Mouse (Mus musculus) kidney, embryonic 14.5 days (tissue): ENCODE measurements around the gene Fbxo36. TPM values are rescaled to one million over a fixed set of nuclear protein-coding genes. Genes with fewer than 3 reads are reported as not detected.

ENCODE experiments used
- ATAC-seq: fragments of 200-750 bp; cut with Nextera tagmentation; 2 replicates; pipeline ENCODE4 v1.8.0; 2017; ENCODE audit warnings: moderate number of reproducible peaks, mild to moderate bottlenecking, moderate TSS enrichment, moderate library complexity; ENCODE audit not compliant: low FRiP score, low TSS enrichment
- H3K27ac ChIP-seq: fragments of 300-500 bp; sonication (generic); 2 replicates; pipeline ENCODE4 v1.5.1; 2014; ENCODE audit warnings: low read depth, mild to moderate bottlenecking, low read length, moderate library complexity, mixed read lengths
- H3K27me3 ChIP-seq: fragments of 300-500 bp; sonication (generic); 2 replicates; pipeline ENCODE4 v1.6.1; 2014; ENCODE audit warnings: mild to moderate bottlenecking, low read length; ENCODE audit not compliant: control insufficient read depth, insufficient read depth
- H3K36me3 ChIP-seq: fragments of 300-500 bp; sonication (generic); 2 replicates; pipeline ENCODE4 v1.6.1; 2014; ENCODE audit warnings: low read length, mixed read lengths; ENCODE audit not compliant: control insufficient read depth, insufficient read depth
- H3K4me1 ChIP-seq: fragments of 300-500 bp; sonication (generic); 2 replicates; pipeline ENCODE4 v1.6.1; 2014; ENCODE audit warnings: low read length, mixed read lengths; ENCODE audit not compliant: control insufficient read depth, insufficient read depth
- H3K4me2 ChIP-seq: fragments of 300-500 bp; sonication (generic); replicated peaks from 2 replicates; pipeline ENCODE4 v1.6.1; 2014; ENCODE audit warnings: low read depth, mild to moderate bottlenecking, low read length
- H3K4me3 ChIP-seq: fragments of 300-500 bp; sonication (generic); 2 replicates; pipeline ENCODE4 v1.5.1; 2014; ENCODE audit warnings: mild to moderate bottlenecking, low read length
- H3K9ac ChIP-seq: fragments of 300-500 bp; sonication (generic); 2 replicates; pipeline ENCODE4 v1.6.1; 2014; ENCODE audit warnings: low read depth, mild to moderate bottlenecking, low read length, moderate library complexity
- H3K9me3 ChIP-seq: fragments of 300-500 bp; sonication (generic); 2 replicates; pipeline ENCODE4 v1.6.1; 2016; ENCODE audit warnings: low read length; ENCODE audit not compliant: control insufficient read depth
- WGBS: fragments of 180-500 bp; shearing (Covaris S2); extraction: QIAGEN DNeasy Blood & Tissue Kit; methylation state at CpG from one replicate; pipeline ENCODE4 v1.1.7; 2014; 5-methylcytosine and 5-hydroxymethylcytosine counted together
- polyA plus RNA-seq: library from polyadenylated mRNA; unstranded; fragments of >200 nt; fragmentation: Nextera tagmentation; extraction: Ambion mirVana; gene quantifications from 2 replicates; pipeline ENCODE4 v1.2.1, GENCODE M21; 2014

The Fbxo36 gene
- 10.6 and 13.3 TPM in 2 replicates for polyA plus RNA-seq

- Histone ChIP-seq H3K27ac (peak within 1 kb of the TSS; percentile 96), H3K9ac (peak within 1 kb of the TSS; percentile 94), H3K4me2 (peak within 1 kb of the TSS; percentile 66), H3K9me3 (no peaks in the 10 kb centered on the region), H3K4me3 (peak within 1 kb of the TSS; percentile 74), H3K4me1 (0 out of 2 replicates have a peak, but pooled peaks cover 4% of the 10 kb centered on the region), H3K36me3 (0 out of 2 replicates have a peak, but pooled peaks cover 2% of the 10 kb centered on the region), H3K27me3 (no peaks in the 10 kb centered on the region)
- ATAC-seq, result peak; percentile 92
- WGBS, result 1% methylated on average over 54 of the region's 54 CpGs
These were observed at the start of gene Fbxo36 for GRCm38 (mm10) chr1:84839309-84840017. Gene Fbxo36, plus strand, starts transcription at chr1:84839841.

GRCm38 (mm10) chr1:84791393-84791792 lies 48.2 kb upstream of the Fbxo36 start:
- ATAC-seq, result no peak
- H3K9ac ChIP-seq, result no peak overlapping the region
- no peak overlapping the region for H3K4me2 ChIP-seq
- no peak overlapping the region for H3K4me3 ChIP-seq
- H3K27ac ChIP-seq, result no peak overlapping the region
- H3K36me3 ChIP-seq, result peaks cover 46% of the 10 kb centered on the region
- no peaks in the 10 kb centered on the region for H3K9me3 ChIP-seq
- no peaks in the 10 kb centered on the region for H3K27me3 ChIP-seq
- H3K4me1 ChIP-seq, result no peaks in the 10 kb centered on the region
- WGBS, result 89% methylated on average over 2 of the region's 2 CpGs

GRCm38 (mm10) chr1:84795335-84795734 lies 44.3 kb upstream of the Fbxo36 start:
- WGBS, result 99% methylated on average over 7 of the region's 7 CpGs

GRCm38 (mm10) chr1:84799166-84799565 lies 40.5 kb upstream of the Fbxo36 start:
- no peaks in the 10 kb centered on the region for H3K4me1 ChIP-seq
- no peaks in the 10 kb centered on the region for H3K27me3 ChIP-seq
- H3K9ac ChIP-seq, result no peak overlapping the region
- H3K9me3 ChIP-seq, result no peaks in the 10 kb centered on the region
- no peaks in the 10 kb centered on the region for H3K36me3 ChIP-seq
- H3K4me2 ChIP-seq, result no peak overlapping the region
- no peak overlapping the region for H3K27ac ChIP-seq
- H3K4me3 ChIP-seq, result no peak overlapping the region
- ATAC-seq, result no peak

More at GRCm38 (mm10) chr1:84795335-84795734, 44.3 kb upstream of the Fbxo36 start:
- H3K4me2 ChIP-seq, result no peak overlapping the region
- H3K36me3 ChIP-seq, result peaks cover 32% of the 10 kb centered on the region
- no peak for ATAC-seq
- H3K9me3 ChIP-seq, result no peaks in the 10 kb centered on the region
- no peaks in the 10 kb centered on the region for H3K27me3 ChIP-seq
- no peaks in the 10 kb centered on the region for H3K4me1 ChIP-seq
- H3K9ac ChIP-seq, result no peak overlapping the region
- no peak overlapping the region for H3K27ac ChIP-seq
- H3K4me3 ChIP-seq, result no peak overlapping the region

- Histone ChIP-seq H3K4me3 (no peak overlapping the region), H3K36me3 (no peaks in the 10 kb centered on the region), H3K9me3 (no peaks in the 10 kb centered on the region), H3K4me1 (no peaks in the 10 kb centered on the region), H3K27ac (no peak overlapping the region), H3K9ac (no peak overlapping the region), H3K27me3 (no peaks in the 10 kb centered on the region), H3K4me2 (no peak overlapping the region)
- no peak for ATAC-seq
- WGBS, result 87% methylated on average over 1 of the region's 1 CpGs
These were observed 35.9 kb upstream of the Fbxo36 start for GRCm38 (mm10) chr1:84803788-84804187.

GRCm38 (mm10) chr1:84817596-84817995 lies 22.0 kb upstream of the Fbxo36 start:
- Histone ChIP-seq H3K4me3 (no peak overlapping the region), H3K4me1 (no peaks in the 10 kb centered on the region), H3K4me2 (no peak overlapping the region), H3K27ac (no peak overlapping the region), H3K9ac (no peak overlapping the region), H3K36me3 (peaks cover 13% of the 10 kb centered on the region), H3K27me3 (no peaks in the 10 kb centered on the region), H3K9me3 (no peaks in the 10 kb centered on the region)
- no peak for ATAC-seq
- 93% methylated on average over 1 of the region's 1 CpGs for WGBS

- Histone ChIP-seq H3K9ac (no peak overlapping the region), H3K27ac (no peak overlapping the region), H3K36me3 (peaks cover 6% of the 10 kb centered on the region; the same call in 1 of the 2 replicates), H3K4me3 (no peak overlapping the region), H3K9me3 (no peaks in the 10 kb centered on the region), H3K27me3 (no peaks in the 10 kb centered on the region), H3K4me2 (no peak overlapping the region), H3K4me1 (no peaks in the 10 kb centered on the region)
- no peak for ATAC-seq
- 52% methylated on average over 2 of the region's 2 CpGs for WGBS
These were observed 14.6 kb upstream of the Fbxo36 start for GRCm38 (mm10) chr1:84825091-84825490.

- Histone ChIP-seq H3K27me3 (no peaks in the 10 kb centered on the region), H3K4me2 (peak overlapping the region; percentile 66), H3K27ac (no peak overlapping the region), H3K36me3 (peaks cover 12% of the 10 kb centered on the region), H3K4me1 (0 out of 2 replicates have a peak, but pooled peaks cover 4% of the 10 kb centered on the region), H3K4me3 (peak overlapping the region; percentile 74), H3K9ac (peak overlapping the region; percentile 94), H3K9me3 (no peaks in the 10 kb centered on the region)
- ATAC-seq, result no peak
- WGBS, result 5% methylated on average over 20 of the region's 20 CpGs
These were observed 2.0 kb upstream of the Fbxo36 start for GRCm38 (mm10) chr1:84837523-84838145.

GRCm38 (mm10) chr1:84838156-84838555 lies 1.5 kb upstream of the Fbxo36 start:
- WGBS, result under 1% methylated on average over 22 of the region's 22 CpGs
- no peak; the same call in 1 of the 2 replicates for ATAC-seq
- H3K9ac ChIP-seq, result peak overlapping the region; percentile 94
- no peaks in the 10 kb centered on the region for H3K27me3 ChIP-seq
- H3K27ac ChIP-seq, result peak overlapping the region; percentile 96
- H3K9me3 ChIP-seq, result no peaks in the 10 kb centered on the region
- peak overlapping the region; percentile 74 for H3K4me3 ChIP-seq
- peak overlapping the region; percentile 66 for H3K4me2 ChIP-seq
- 0 out of 2 replicates have a peak, but pooled peaks cover 4% of the 10 kb centered on the region for H3K4me1 ChIP-seq
- H3K36me3 ChIP-seq, result peaks cover 8% of the 10 kb centered on the region
